In the genomic region with DNA sequence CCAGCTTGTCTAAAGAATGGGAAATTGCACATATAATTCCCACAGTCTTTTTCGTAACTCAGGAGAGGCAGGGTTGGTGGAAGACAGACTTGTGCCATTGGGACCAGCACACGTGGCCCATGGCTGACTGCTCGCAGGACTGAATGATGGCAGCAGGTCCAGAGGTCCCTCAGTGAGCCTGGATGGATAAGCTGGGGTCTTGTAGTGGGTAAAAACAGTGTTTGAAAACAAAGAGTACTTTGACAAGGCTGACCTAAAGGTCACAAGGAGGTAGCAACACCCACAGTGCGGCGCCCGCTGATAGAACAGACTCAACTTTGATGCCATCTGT, we compare ENCODE assay signal across 9 mouse cellular contexts. TPM values are rescaled to one million over a fixed set of nuclear protein-coding genes. Genes with fewer than 3 reads are reported as not detected.
A peak's percentile ranks its signal among the peaks of the same experiment; 100 is the strongest.
DNase-seq lines count a peak whose midpoint lies in the region; ATAC-seq and TF ChIP-seq lines count a peak whose summit lies in the region.
"Had no signal": no experiment of that assay in that cellular context is flagged by ENCODE, and none has a peak within 500 bp of the region (broad histone marks: within the 10 kb centered on the region; RNA-seq: fewer than 3 reads in every experiment).

No protein-coding gene starts in this region.

- H3K9me3 ChIP-seq in liver, embryonic 13.5 days (replicated peaks): no peaks in the 10 kb centered on the region

- H3K36me3 ChIP-seq in spleen, adult 2 months (ENCODE audit: control insufficient read depth, insufficient read depth, low read length): peaks cover 4% of the 10 kb centered on the region
- peaks cover 26% of the 10 kb centered on the region for H3K36me3 ChIP-seq in liver, embryonic 13.5 days

- 0 out of 2 replicates have a peak overlapping the region, but pooled peaks have one; percentile 76 for H3K27ac ChIP-seq in spleen, adult 2 months (ENCODE audit: insufficient read depth, low read length)
- peak overlapping the region; percentile 69; the same call in 1 of the 2 replicates for H3K27ac ChIP-seq in liver, embryonic 13.5 days

- ATAC-seq in liver, embryonic 13.5 days (ENCODE audit: low read depth): no peak
- ATAC-seq in megakaryocyte-erythroid progenitor cell, adult 5-6 weeks (replicated peaks; ENCODE audit: low FRiP score, low TSS enrichment, poor library complexity, severe bottlenecking): no peak

- peak; percentile 0 for DNase-seq in gastrocnemius, adult 18-20 months (ENCODE audit: low spot score)
- no peak for DNase-seq in gastrocnemius, postnatal 25 days
- no peak for DNase-seq in spleen, adult 2 months (ENCODE audit: low read depth in 1 of 2, low spot score in 2 of 2)
- DNase-seq in spleen, adult 18-20 months: no peak
- DNase-seq in liver, embryonic 13.5 days: no peak
- DNase-seq in thymus, adult 18-20 months: no peak
- DNase-seq in layer of hippocampus, postnatal 10 days (ENCODE audit: low spot score in 2 of 2): no peak

- H3K4me1 ChIP-seq in spleen, adult 2 months (ENCODE audit: control insufficient read depth, insufficient read depth, insufficient read length): peaks cover 5% of the 10 kb centered on the region; the same call in 1 of the 2 replicates
- H3K4me1 ChIP-seq in liver, embryonic 13.5 days (replicated peaks): peaks cover 34% of the 10 kb centered on the region

- WGBS in spleen, adult 2 months: 67% methylated on average over 6 of the region's 6 CpGs
- WGBS in liver, embryonic 13.5 days (ENCODE audit: insufficient replicate concordance): 77% methylated on average over 6 of the region's 6 CpGs

- TF ChIP-seq CTCF in spleen, adult 2 months (IDR thresholded peaks at IDR 0.05; ENCODE audit: extremely low read depth, insufficient read depth, insufficient read length, insufficient replicate concordance): no peak

- peak overlapping the region; percentile 81; the same call in 1 of the 2 replicates for H3K4me3 ChIP-seq in spleen, adult 2 months (ENCODE audit: extremely low read depth, insufficient read depth, insufficient read length)
- H3K4me3 ChIP-seq in liver, embryonic 13.5 days (replicated peaks): peak overlapping the region; percentile 91

- peak overlapping the region; percentile 85 for H3K9ac ChIP-seq in liver, embryonic 13.5 days

- no peaks in the 10 kb centered on the region for H3K27me3 ChIP-seq in spleen, adult 2 months (ENCODE audit: control insufficient read depth, insufficient read depth, low read length)
- no peaks in the 10 kb centered on the region for H3K27me3 ChIP-seq in liver, embryonic 13.5 days

- H3K4me2 ChIP-seq in liver, embryonic 13.5 days: peak overlapping the region; percentile 87

- TF ChIP-seq POLR2A in spleen, adult 2 months (IDR thresholded peaks at IDR 0.05; ENCODE audit: low read depth, low read length): no peak

RNA-seq across cellular contexts. Expression of gene Ciao2b, which starts 0.5 kb away (rescaled TPM):
- 10 to 100 TPM; 40.2 to 43.4 TPM for total RNA-seq in gastrocnemius, adult 18-20 months (2021)
- total RNA-seq in gastrocnemius, postnatal 25 days (2021): 10 to 100 TPM; 27.3 to 33.1 TPM
- polyA plus RNA-seq in spleen, adult 2 months (2012; rRNA removed): 35.7 and 37.5 TPM in 2 replicates
- polyA plus RNA-seq in liver, embryonic 13.5 days (2015; fragmentation: Nextera tagmentation; extraction: Ambion mirVana): 64.9 and 65.0 TPM in 2 replicates
- 51.5 and 66.1 TPM in 2 replicates for total RNA-seq in megakaryocyte-erythroid progenitor cell, adult 5-6 weeks (2014; fragmentation: Nextera tagmentation)
- 26.4 and 27.7 TPM in 2 replicates for total RNA-seq in megakaryocyte-erythroid progenitor cell, adult 5-6 weeks (2017)
- total RNA-seq in layer of hippocampus, postnatal 10 days (2021): 10 to 100 TPM; 26.0 to 29.8 TPM

RNA-seq across cellular contexts. Expression of gene Rrad, which starts 11.2 kb away (rescaled TPM):
- total RNA-seq in gastrocnemius, adult 18-20 months (2021): 10 to 100 TPM in 1 of 2 experiments, 1 to 10 TPM in 1; 1.7 to 21.4 TPM
- 1 to 10 TPM; 3.8 to 6.2 TPM for total RNA-seq in gastrocnemius, postnatal 25 days (2021)
- 13.1 and 17.2 TPM in 2 replicates for polyA plus RNA-seq in spleen, adult 2 months (2012; rRNA removed)
- 0.75 and 0.82 TPM in 2 replicates for polyA plus RNA-seq in liver, embryonic 13.5 days (2015; fragmentation: Nextera tagmentation; extraction: Ambion mirVana)
- total RNA-seq in megakaryocyte-erythroid progenitor cell, adult 5-6 weeks (2014; fragmentation: Nextera tagmentation): 1.1 TPM in 1 of 2 replicates, not detected in the other
- total RNA-seq in megakaryocyte-erythroid progenitor cell, adult 5-6 weeks (2017): 0.19 and 0.94 TPM in 2 replicates
- total RNA-seq in layer of hippocampus, postnatal 10 days (2021): 1 to 10 TPM; 2.0 to 2.5 TPM

RNA-seq across cellular contexts. Expression of gene Cdh16, which starts 18.1 kb away (rescaled TPM):
- total RNA-seq in gastrocnemius, adult 18-20 months (2021): under 1 TPM in 1 of 2 experiments, not detected in 1; 0.23 TPM
- not detected for total RNA-seq in gastrocnemius, postnatal 25 days (2021)
- polyA plus RNA-seq in spleen, adult 2 months (2012; rRNA removed): 0.29 TPM in 1 of 2 replicates, not detected in the other
- polyA plus RNA-seq in liver, embryonic 13.5 days (2015; fragmentation: Nextera tagmentation; extraction: Ambion mirVana): not detected in 2 replicates
- total RNA-seq in megakaryocyte-erythroid progenitor cell, adult 5-6 weeks (2014; fragmentation: Nextera tagmentation): not detected in 2 replicates
- not detected in 2 replicates for total RNA-seq in megakaryocyte-erythroid progenitor cell, adult 5-6 weeks (2017)
- total RNA-seq in layer of hippocampus, postnatal 10 days (2021): not detected
- total RNA-seq: left cerebral cortex, postnatal 36 days had no signal

RNA-seq across cellular contexts. Expression of gene Pdp2, which starts 51.0 kb away (rescaled TPM):
- total RNA-seq in gastrocnemius, adult 18-20 months (2021): 1 to 10 TPM; 2.9 to 3.3 TPM
- total RNA-seq in gastrocnemius, postnatal 25 days (2021): 1 to 10 TPM; 2.8 to 2.9 TPM
- polyA plus RNA-seq in spleen, adult 2 months (2012; rRNA removed): 2.4 and 2.9 TPM in 2 replicates
- 4.4 and 5.7 TPM in 2 replicates for polyA plus RNA-seq in liver, embryonic 13.5 days (2015; fragmentation: Nextera tagmentation; extraction: Ambion mirVana)
- 8.6 and 9.5 TPM in 2 replicates for total RNA-seq in megakaryocyte-erythroid progenitor cell, adult 5-6 weeks (2014; fragmentation: Nextera tagmentation)
- 10.2 and 10.4 TPM in 2 replicates for total RNA-seq in megakaryocyte-erythroid progenitor cell, adult 5-6 weeks (2017)
- 1 to 10 TPM; 9.0 to 9.2 TPM for total RNA-seq in layer of hippocampus, postnatal 10 days (2021)
